Mouse (Mus musculus): ENCODE results near the gene B3gnt5.

- TF ChIP-seq CTCF (IDR thresholded peaks at IDR 0.05): no peak
- no peak for TF ChIP-seq EP300 (IDR thresholded peaks at IDR 0.05)
Measured at GRCm38 (mm10) chr16:19732896-19733295, 27.1 kb upstream of the B3gnt5 start.

All from lung, postnatal 0 days (tissue).